ENCODE assay signal across 10 mouse cellular contexts in the genomic region with DNA sequence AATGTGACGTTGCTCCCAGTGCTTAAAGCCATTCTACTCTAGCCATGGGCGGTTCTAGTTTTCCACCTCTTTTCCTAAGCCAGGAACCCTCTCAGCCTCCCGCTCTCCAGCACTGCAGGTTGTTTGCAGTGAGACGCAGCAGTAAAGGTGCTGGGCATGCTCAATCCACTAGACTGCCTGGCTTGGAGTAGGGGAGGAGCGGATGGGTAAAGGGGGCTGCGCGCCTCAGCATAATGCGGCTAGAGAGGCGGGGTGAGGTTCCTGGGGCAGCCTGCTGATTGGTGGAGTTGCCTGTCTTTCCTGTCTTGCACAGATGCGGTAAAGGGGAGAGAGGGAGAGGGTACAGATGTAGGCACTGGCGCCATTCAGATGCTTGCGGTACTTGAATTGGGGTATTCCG. TPM values are rescaled to one million over a fixed set of nuclear protein-coding genes. Genes with fewer than 3 reads are reported as not detected.
DNase-seq lines count a peak whose midpoint lies in the region; ATAC-seq and TF ChIP-seq lines count a peak whose summit lies in the region.
"Had no signal": no experiment of that assay in that cellular context is flagged by ENCODE, and none has a peak within 500 bp of the region (broad histone marks: within the 10 kb centered on the region; RNA-seq: fewer than 3 reads in every experiment).

No protein-coding gene starts in this region.

- ATAC-seq in frontal cortex, adult (ENCODE audit: low TSS enrichment) = peak; percentile 62
- no peak for ATAC-seq in liver, postnatal 0 days

- peak; percentile 56 for TF ChIP-seq POLR2A in olfactory bulb, adult 2 months (IDR thresholded peaks at IDR 0.05; ENCODE audit: insufficient read depth, low read depth, low read length)

- 2% methylated on average over 13 of the region's 13 CpGs for WGBS in liver, postnatal 0 days (ENCODE audit: insufficient replicate concordance)
- WGBS in olfactory bulb, adult 2 months = under 1% methylated on average over 13 of the region's 13 CpGs

- no peak overlapping the region for H3K9ac ChIP-seq in ES-E14 (ENCODE audit: insufficient read depth, low read depth, low read length, poor library complexity, severe bottlenecking)
- H3K9ac ChIP-seq in liver, postnatal 0 days (replicated peaks) = 0 out of 2 replicates have a peak overlapping the region, but pooled peaks have one; percentile 26

- H3K4me1 ChIP-seq in ES-E14 (ENCODE audit: control insufficient read depth in 2 of 2, insufficient read depth in 2 of 2, low read length in 2 of 2, poor library complexity in 1 of 2) = peaks cover 0 to 15% of the 10 kb centered on the region in 2 experiments; a peak in 1 of 4 replicates
- peaks cover 15% of the 10 kb centered on the region for H3K4me1 ChIP-seq in liver, postnatal 0 days (ENCODE audit: insufficient read depth)
- peaks cover 27% of the 10 kb centered on the region for H3K4me1 ChIP-seq in olfactory bulb, adult 2 months (ENCODE audit: control insufficient read depth, insufficient read depth, low read length)

- in situ Hi-C loops in ES-E14 (cut with MboI; ENCODE audit: low sequenced_read_pairs in 2 of 2, unreplicated experiment in 2 of 2) = loop anchor here in 1 of 2 experiments (25.0 kb wide), 1 partner anchor 980 kb away; no protein-coding TSS in a partner anchor

- peaks cover 36% of the 10 kb centered on the region for H3K27me3 ChIP-seq in liver, postnatal 0 days (ENCODE audit: insufficient read depth, low read length)

- TF ChIP-seq EP300 in liver, postnatal 0 days (IDR thresholded peaks at IDR 0.05; ENCODE audit: low read depth) = no peak

- H3K9me3 ChIP-seq in ES-E14 (ENCODE audit: control insufficient read depth, insufficient read depth, low read depth, low read length) = no peaks in the 10 kb centered on the region
- no peaks in the 10 kb centered on the region for H3K9me3 ChIP-seq in liver, postnatal 0 days (ENCODE audit: low read length)

- H3K4me2 ChIP-seq in liver, postnatal 0 days (ENCODE audit: low read depth, low read length) = peak overlapping the region; percentile 82

- TF ChIP-seq CTCF in liver, postnatal 0 days (IDR thresholded peaks at IDR 0.05; ENCODE audit: low read depth) = no peak
- TF ChIP-seq CTCF in olfactory bulb, adult 2 months (IDR thresholded peaks at IDR 0.05; ENCODE audit: insufficient read depth, low read depth, low read length) = no peak

- peak overlapping the region; percentile 17 to 85; a peak in 3 of 4 replicates for H3K4me3 ChIP-seq in ES-E14 (ENCODE audit: insufficient read depth in 1 of 2, low read depth in 1 of 2, low read length in 2 of 2, poor library complexity in 1 of 2, severe bottlenecking in 1 of 2)
- peak overlapping the region; percentile 10; the same call in 1 of the 2 replicates for H3K4me3 ChIP-seq in liver, postnatal 0 days (ENCODE audit: low read depth, low read length)
- H3K4me3 ChIP-seq in olfactory bulb, adult 2 months (ENCODE audit: insufficient read depth, low read depth, low read length) = peak overlapping the region; percentile 36

- no peak for DNase-seq in ES-E14 (ENCODE audit: low read depth, low spot score)
- DNase-seq in cerebellum, adult 9-10 months = peak; percentile 83
- DNase-seq in heart, postnatal 4 days = peak; percentile 71
- DNase-seq in layer of hippocampus, adult 18-20 months (ENCODE audit: low spot score in 2 of 2) = peak; percentile 54 to 81
- DNase-seq in liver, postnatal 0 days = peak; percentile 27
- DNase-seq in urinary bladder, postnatal 25 days (ENCODE audit: low spot score) = peak; percentile 16

- no peaks in the 10 kb centered on the region; the same call in 1 of the 2 replicates for H3K36me3 ChIP-seq in ES-E14 (ENCODE audit: control insufficient read depth, insufficient read depth, low read length, poor library complexity, severe bottlenecking)
- H3K36me3 ChIP-seq in liver, postnatal 0 days (replicated peaks; ENCODE audit: insufficient read depth, low read length) = no peaks in the 10 kb centered on the region

- no peak overlapping the region for H3K27ac ChIP-seq in ES-E14 (ENCODE audit: insufficient read depth, low read depth, low read length, poor library complexity, severe bottlenecking)
- no peak overlapping the region for H3K27ac ChIP-seq in liver, postnatal 0 days (ENCODE audit: low read depth)
- H3K27ac ChIP-seq in olfactory bulb, adult 2 months (ENCODE audit: insufficient read depth, low read depth, low read length) = peak overlapping the region; percentile 16; the same call in 1 of the 2 replicates
- H3K27ac ChIP-seq: macrophage had no signal

TF ChIP-seq in ES-E14, 5 proteins besides CTCF, POLR2A, EP300 and RAD21:
- TF ChIP-seq HCFC1 (IDR thresholded peaks at IDR 0.05; ENCODE audit: borderline replicate concordance, insufficient read depth, low read length) = no peak
- TF ChIP-seq MAFK (IDR thresholded peaks at IDR 0.05; ENCODE audit: insufficient read depth, low read depth, low read length) = no peak
- no peak for TF ChIP-seq ZC3H11A (IDR thresholded peaks at IDR 0.05; ENCODE audit: borderline replicate concordance, low read depth, low read length)
- no peak for TF ChIP-seq CHD2 (IDR thresholded peaks at IDR 0.05; ENCODE audit: low read depth, low read length)
- no peak for TF ChIP-seq ZNF384 (IDR thresholded peaks at IDR 0.05; ENCODE audit: low read depth, low read length)
TF ChIP-seq in ES-E14: peak in this region for 0.

RNA-seq across cellular contexts. Expression of gene Irs1, which starts 1.6 kb away (rescaled TPM):
- total RNA-seq in ES-E14 (2012; rRNA removed) = 3.2 and 8.1 TPM in 2 replicates
- total RNA-seq in heart, postnatal 4 days (2021) = 10 to 100 TPM; 39.4 to 43.1 TPM
- total RNA-seq in layer of hippocampus, adult 18-20 months (2021) = 10 to 100 TPM; 17.5 to 17.9 TPM
- polyA plus RNA-seq in liver, postnatal 0 days (2015; fragmentation: Nextera tagmentation; extraction: Ambion mirVana) = 1.2 and 1.4 TPM in 2 replicates
- not detected in 2 replicates for polyA plus RNA-seq in olfactory bulb, adult 2 months (2012; ENCODE audit: insufficient read depth, insufficient read length, low replicate concordance, missing spikeins)
- total RNA-seq: MEL had no signal
- polyA plus RNA-seq: macrophage had no signal

RNA-seq across cellular contexts. Expression of gene Rhbdd1, which starts 23.5 kb away (rescaled TPM):
- total RNA-seq in ES-E14 (2012; rRNA removed) = 14.1 and 20.6 TPM in 2 replicates
- total RNA-seq in heart, postnatal 4 days (2021) = 10 to 100 TPM; 11.6 to 11.8 TPM
- total RNA-seq in layer of hippocampus, adult 18-20 months (2021) = 1 to 10 TPM; 8.2 to 8.3 TPM
- 4.7 and 5.9 TPM in 2 replicates for polyA plus RNA-seq in liver, postnatal 0 days (2015; fragmentation: Nextera tagmentation; extraction: Ambion mirVana)
- not detected in 2 replicates for polyA plus RNA-seq in olfactory bulb, adult 2 months (2012; ENCODE audit: insufficient read depth, insufficient read length, low replicate concordance, missing spikeins)

RNA-seq across cellular contexts. Expression of gene Gm9747, which starts 59.9 kb away (rescaled TPM):
- 0.21 and 0.67 TPM in 2 replicates for total RNA-seq in ES-E14 (2012; rRNA removed)
- not detected for total RNA-seq in heart, postnatal 4 days (2021)
- not detected for total RNA-seq in layer of hippocampus, adult 18-20 months (2021)
- polyA plus RNA-seq in liver, postnatal 0 days (2015; fragmentation: Nextera tagmentation; extraction: Ambion mirVana) = 3.4 and 3.9 TPM in 2 replicates
- not detected in 2 replicates for polyA plus RNA-seq in olfactory bulb, adult 2 months (2012; ENCODE audit: insufficient read depth, insufficient read length, low replicate concordance, missing spikeins)
- total RNA-seq: MEL had no signal
- polyA plus RNA-seq: macrophage had no signal
